Mouse (Mus musculus) ES-Bruce4 (cell line): Measurements from ENCODE around the gene Adcyap1r1.

Source experiments
- CTCF ChIP-seq: IDR thresholded peaks from one replicate; pipeline ENCODE4 v1.8.1; 2011; ENCODE audit warnings: low read depth, low read length
- EP300 ChIP-seq: IDR thresholded peaks from 2 replicates; pipeline ENCODE4 v1.6.1; 2011; ENCODE audit warnings: low read depth, low read length; ENCODE audit not compliant: insufficient read depth
- POLR2A ChIP-seq: IDR thresholded peaks from one replicate; pipeline ENCODE4 v1.8.1; 2011; ENCODE audit warnings: low read length; ENCODE audit not compliant: insufficient read depth

DNA sequence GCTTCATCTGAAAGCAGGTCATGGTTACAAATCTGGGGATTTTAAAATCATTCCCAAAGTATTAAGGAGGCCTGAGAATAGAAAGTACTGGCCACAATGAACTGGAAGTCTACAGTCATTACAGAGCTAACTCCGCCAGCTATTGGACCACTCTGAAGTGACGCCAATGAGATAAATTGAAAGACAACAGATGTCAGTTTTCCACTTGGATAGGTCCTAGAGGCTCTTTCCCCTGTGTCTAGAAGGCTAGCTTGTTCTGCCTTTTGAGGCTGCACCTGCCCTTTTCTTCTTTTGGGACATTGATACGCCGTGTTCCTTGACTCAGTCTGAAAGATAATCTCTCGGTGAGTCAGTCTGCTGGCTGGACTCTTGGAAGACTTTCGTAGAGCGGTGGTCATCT, 50.5 kb downstream of the Adcyap1r1 start:
- TF ChIP-seq POLR2A (no peak), CTCF (no peak), EP300 (no peak)
